ENCODE assay signal across 20 mouse cellular contexts in the genomic region with DNA sequence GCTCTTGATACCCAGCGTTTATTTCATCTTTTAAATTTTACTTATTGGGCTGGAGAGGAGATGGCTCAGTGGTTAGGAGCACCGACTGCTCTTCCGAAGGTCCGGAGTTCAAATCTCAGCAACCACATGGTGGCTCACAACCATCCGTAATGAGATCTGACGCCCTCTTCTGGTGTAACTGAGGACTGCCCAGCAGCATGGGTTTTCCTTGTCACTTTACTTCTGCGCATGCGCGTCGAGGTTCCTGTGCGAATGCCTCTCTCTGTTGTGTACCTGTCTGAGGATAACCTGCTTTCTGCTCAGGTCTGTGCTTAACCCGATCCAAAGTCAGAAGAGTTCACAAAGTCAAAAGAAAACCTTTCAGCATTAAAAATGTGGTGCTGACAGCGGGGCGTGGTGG. TPM values are rescaled to one million over a fixed set of nuclear protein-coding genes. Genes with fewer than 3 reads are reported as not detected.
DNase-seq lines count a peak whose midpoint lies in the region; TF ChIP-seq lines count a peak whose summit lies in the region.
"Had no signal": no experiment of that assay in that cellular context is flagged by ENCODE, and none has a peak within 500 bp of the region (broad histone marks: within the 10 kb centered on the region; RNA-seq: fewer than 3 reads in every experiment).

No protein-coding gene starts in this region.

- H3K27me3 ChIP-seq in kidney, adult 2 months (replicated peaks; ENCODE audit: control insufficient read depth, insufficient read depth, low read length): no peaks in the 10 kb centered on the region
- H3K27me3 ChIP-seq in testis, adult 2 months (ENCODE audit: control insufficient read depth, insufficient read depth, low read length): no peaks in the 10 kb centered on the region
- no peaks in the 10 kb centered on the region for H3K27me3 ChIP-seq in thymus, adult 2 months (ENCODE audit: control insufficient read depth, insufficient read depth, low read length)
- H3K27me3 ChIP-seq: embryonic facial prominence, embryonic 13.5 days; forebrain, embryonic 12.5 days; hindbrain, embryonic 12.5 days had no signal

- no peak overlapping the region for H3K27ac ChIP-seq in kidney, adult 2 months (ENCODE audit: insufficient read depth, low read depth, low read length)
- no peak overlapping the region for H3K27ac ChIP-seq in testis, adult 2 months (ENCODE audit: control insufficient read depth, insufficient read depth, low read depth, low read length)
- no peak overlapping the region for H3K27ac ChIP-seq in thymus, adult 2 months (ENCODE audit: control insufficient read depth, insufficient read depth, low read length)
- H3K27ac ChIP-seq: embryonic facial prominence, embryonic 13.5 days; forebrain, embryonic 12.5 days; hindbrain, embryonic 12.5 days had no signal

- DNase-seq in kidney, adult 2 months: no peak
- no peak for DNase-seq in kidney, postnatal 36 days
- no peak for DNase-seq in testis, postnatal 10 days (ENCODE audit: low spot score)
- peak; percentile 80 for DNase-seq in ZHBTc4 (ENCODE audit: low read depth, low spot score)
- DNase-seq in kidney, postnatal 25 days: no peak
- no peak for DNase-seq in thymus, adult 2 months
- DNase-seq: adrenal gland, adult 2 months; adrenal gland, postnatal 25 days; cerebellum, adult 18-20 months; cerebellum, adult 9-11 months; cerebellum, postnatal 36 days; forebrain, postnatal 0 days; gastrocnemius, postnatal 25 days; heart, postnatal 10 days; heart, postnatal 4 days had no signal

- 0 out of 2 replicates have a peak, but pooled peaks have one; percentile 5 for TF ChIP-seq CTCF in kidney, adult 2 months (conservative IDR thresholded peaks at IDR 0.05; ENCODE audit: insufficient read depth, insufficient read length, low read depth, low read length)
- peak; percentile 52; the same call in 1 of the 2 replicates for TF ChIP-seq CTCF in testis, adult 2 months (IDR thresholded peaks at IDR 0.05; ENCODE audit: control insufficient read depth, insufficient read depth, insufficient replicate concordance, low read depth, low read length)
- TF ChIP-seq CTCF in thymus, adult 2 months (IDR thresholded peaks at IDR 0.05; ENCODE audit: borderline replicate concordance, control insufficient read depth, extremely low read depth, insufficient read depth, low read length, poor library complexity): no peak

- no peak overlapping the region for H3K4me3 ChIP-seq in kidney, adult 2 months (ENCODE audit: insufficient read depth, low read depth, low read length)
- H3K4me3 ChIP-seq in testis, adult 2 months (ENCODE audit: control insufficient read depth, low read depth, low read length): peak overlapping the region; percentile 67
- no peak overlapping the region for H3K4me3 ChIP-seq in thymus, adult 2 months (ENCODE audit: control insufficient read depth, insufficient read depth, low read length)
- H3K4me3 ChIP-seq: embryonic facial prominence, embryonic 13.5 days; forebrain, embryonic 12.5 days; hindbrain, embryonic 12.5 days had no signal

- TF ChIP-seq POLR2A in kidney, adult 2 months (IDR thresholded peaks at IDR 0.05; ENCODE audit: low read depth, low read length): no peak
- TF ChIP-seq POLR2A in testis, adult 2 months (IDR thresholded peaks at IDR 0.05; ENCODE audit: control insufficient read depth, low read depth, low read length): no peak
- TF ChIP-seq POLR2A in thymus, adult 2 months (IDR thresholded peaks at IDR 0.05; ENCODE audit: control insufficient read depth, extremely low read depth, insufficient read depth, low read length, poor library complexity): no peak

- H3K36me3 ChIP-seq in kidney, adult 2 months (ENCODE audit: control insufficient read depth, insufficient read depth, low read length): no peaks in the 10 kb centered on the region
- H3K36me3 ChIP-seq in testis, adult 2 months (ENCODE audit: control insufficient read depth, insufficient read depth, low read length): no peaks in the 10 kb centered on the region
- no peaks in the 10 kb centered on the region for H3K36me3 ChIP-seq in thymus, adult 2 months (ENCODE audit: control insufficient read depth, insufficient read depth, low read length)
- H3K36me3 ChIP-seq: embryonic facial prominence, embryonic 13.5 days; forebrain, embryonic 12.5 days; G1E; hindbrain, embryonic 12.5 days had no signal

- H3K4me1 ChIP-seq in kidney, adult 2 months (ENCODE audit: control insufficient read depth, insufficient read depth, low read length): no peaks in the 10 kb centered on the region
- H3K4me1 ChIP-seq in testis, adult 2 months (ENCODE audit: control insufficient read depth, insufficient read depth, low read length): peaks cover 5% of the 10 kb centered on the region
- H3K4me1 ChIP-seq in thymus, adult 2 months (replicated peaks; ENCODE audit: control insufficient read depth, insufficient read depth, low read length): no peaks in the 10 kb centered on the region
- H3K4me1 ChIP-seq: embryonic facial prominence, embryonic 13.5 days; forebrain, embryonic 12.5 days; hindbrain, embryonic 12.5 days had no signal

- WGBS in kidney, adult 2 months: 94% methylated on average over 14 of the region's 14 CpGs
- 94% methylated on average over 14 of the region's 14 CpGs for WGBS in thymus, adult 2 months

RNA-seq across cellular contexts. Expression of gene Wwc2, which starts 20.3 kb away (rescaled TPM):
- polyA plus RNA-seq in kidney, adult 2 months (2012; rRNA removed): 20.4 and 22.1 TPM in 2 replicates
- 18.6 and 19.6 TPM in 2 replicates for polyA plus RNA-seq in testis, adult 2 months (2012; rRNA removed)
- 1.8 and 2.0 TPM in 2 replicates for polyA plus RNA-seq in thymus, adult 2 months (2012; rRNA removed)
